36 mouse cellular contexts compared by ENCODE assay signal in genomic region chr10:94343581-94343980, GRCm38 (mm10). TPM values are rescaled to one million over a fixed set of nuclear protein-coding genes. Genes with fewer than 3 reads are reported as not detected.
DNase-seq lines count a peak whose midpoint lies in the region; TF ChIP-seq lines count a peak whose summit lies in the region.
"Had no signal": no experiment of that assay in that cellular context is flagged by ENCODE, and none has a peak within 500 bp of the region (broad histone marks: within the 10 kb centered on the region; RNA-seq: fewer than 3 reads in every experiment).

No protein-coding gene starts in this region.

- WGBS in heart, adult 2 months, result 75% methylated on average over 7 of the region's 7 CpGs
- 86% methylated on average over 7 of the region's 7 CpGs for WGBS in midbrain, embryonic 10.5 days

- no peak overlapping the region for H3K9ac ChIP-seq in heart, adult 2 months (ENCODE audit: low read depth, low read length)
- H3K9ac ChIP-seq: heart, embryonic 15.5 days; kidney, embryonic 15.5 days; limb, embryonic 13.5 days; liver, embryonic 12.5 days; liver, postnatal 0 days; midbrain, embryonic 12.5 days; neural tube, embryonic 12.5 days had no signal

- intact Hi-C loops in heart, adult 2 months (cut with DNase I), result no loop called here
- intact Hi-C loops in left cerebral cortex, postnatal 36 days (cut with DNase I), result no loop called here

- H3K27me3 ChIP-seq in heart, adult 2 months (ENCODE audit: control insufficient read depth, insufficient read depth, low read length), result no peaks in the 10 kb centered on the region
- H3K27me3 ChIP-seq in midbrain, embryonic 10.5 days (ENCODE audit: low read depth, poor library complexity, severe bottlenecking), result no peaks in the 10 kb centered on the region
- H3K27me3 ChIP-seq: heart, embryonic 15.5 days; kidney, embryonic 15.5 days; limb, embryonic 13.5 days; midbrain, embryonic 12.5 days; neural tube, embryonic 12.5 days had no signal

- TF ChIP-seq CTCF in heart, adult 2 months (IDR thresholded peaks at IDR 0.05), result no peak

- no peak for TF ChIP-seq POLR2A in heart, adult 2 months (IDR thresholded peaks at IDR 0.05; ENCODE audit: insufficient read depth, low read depth, low read length)

- H3K4me1 ChIP-seq in heart, adult 2 months (ENCODE audit: control insufficient read depth, insufficient read depth, low read length), result no peaks in the 10 kb centered on the region
- peaks cover 8% of the 10 kb centered on the region for H3K4me1 ChIP-seq in midbrain, embryonic 10.5 days
- H3K4me1 ChIP-seq: kidney, embryonic 15.5 days; midbrain, embryonic 12.5 days; neural tube, embryonic 12.5 days had no signal

- H3K4me3 ChIP-seq in heart, adult 2 months, result no peak overlapping the region
- H3K4me3 ChIP-seq in midbrain, embryonic 10.5 days, result no peak overlapping the region
- H3K4me3 ChIP-seq: gastrocnemius, adult 2 months; heart, embryonic 15.5 days; kidney, embryonic 15.5 days; limb, embryonic 13.5 days; liver, embryonic 12.5 days; midbrain, embryonic 12.5 days; myocyte; neural tube, embryonic 12.5 days had no signal

- H3K79me2 ChIP-seq in heart, adult 2 months (replicated peaks; ENCODE audit: control insufficient read depth, insufficient read depth, low read length), result no peaks in the 10 kb centered on the region

- DNase-seq in heart, adult 11 months, result peak; percentile 51
- no peak for DNase-seq in heart, adult 2 months
- peak; percentile 37 to 48 for DNase-seq in right cerebral cortex, postnatal 10 days (ENCODE audit: low spot score in 2 of 2)
- no peak for DNase-seq in right cerebral cortex, postnatal 14 days
- DNase-seq in left cerebral cortex, postnatal 36 days (ENCODE audit: low spot score in 2 of 2), result peak; percentile 29 to 30
- no peak for DNase-seq in midbrain, embryonic 10.5 days (ENCODE audit: low spot score)
- DNase-seq in urinary bladder, postnatal 25 days (ENCODE audit: low spot score), result no peak
- DNase-seq: adrenal gland, postnatal 25 days; cerebellum, adult 8-10 months; cerebellum, postnatal 25 days; gastrocnemius, adult 2 months; kidney, adult 18-20 months; kidney, postnatal 25 days; liver, postnatal 0 days; lung, postnatal 36 days had no signal

- H3K36me3 ChIP-seq in heart, adult 2 months (ENCODE audit: control insufficient read depth, insufficient read depth, low read length), result no peaks in the 10 kb centered on the region
- no peaks in the 10 kb centered on the region for H3K36me3 ChIP-seq in midbrain, embryonic 10.5 days
- H3K36me3 ChIP-seq: heart, embryonic 15.5 days; kidney, embryonic 15.5 days; limb, embryonic 13.5 days; liver, embryonic 12.5 days; midbrain, embryonic 12.5 days; neural tube, embryonic 12.5 days had no signal

- TF ChIP-seq EP300 in heart, adult 2 months (IDR thresholded peaks at IDR 0.05; ENCODE audit: insufficient read depth, low read depth, low read length), result no peak

- H3K9me3 ChIP-seq in midbrain, embryonic 10.5 days (replicated peaks), result no peaks in the 10 kb centered on the region
- H3K9me3 ChIP-seq: heart, embryonic 15.5 days; kidney, embryonic 15.5 days; limb, embryonic 13.5 days; liver, embryonic 12.5 days; midbrain, embryonic 12.5 days; neural tube, embryonic 12.5 days had no signal

- H3K27ac ChIP-seq in heart, adult 2 months, result no peak overlapping the region
- no peak overlapping the region for H3K27ac ChIP-seq in midbrain, embryonic 10.5 days (replicated peaks)
- H3K27ac ChIP-seq: gastrocnemius, adult 2 months; heart, embryonic 15.5 days; kidney, embryonic 15.5 days; limb, embryonic 13.5 days; liver, embryonic 12.5 days; midbrain, embryonic 12.5 days; neural tube, embryonic 12.5 days had no signal

RNA-seq across cellular contexts. Expression of gene Tmcc3, which starts 31.8 kb away (rescaled TPM):
- total RNA-seq in heart, adult 2 months (2021), result 10 to 100 TPM; 29.8 to 35.1 TPM
- polyA plus RNA-seq in heart, adult 2 months (2012; rRNA removed), result 15.3 and 26.8 TPM in 2 replicates
- 10 to 100 TPM; 23.2 to 24.5 TPM for total RNA-seq in left cerebral cortex, postnatal 36 days (2021)
- polyA plus RNA-seq in midbrain, embryonic 10.5 days (2016; fragmentation: Nextera tagmentation; extraction: Ambion mirVana), result 2.9 and 3.0 TPM in 2 replicates

RNA-seq across cellular contexts. Expression of gene Gm4792, which starts 45.1 kb away (rescaled TPM):
- not detected for total RNA-seq in heart, adult 2 months (2021)
- not detected in 2 replicates for polyA plus RNA-seq in heart, adult 2 months (2012; rRNA removed)
- not detected for total RNA-seq in left cerebral cortex, postnatal 36 days (2021)
- polyA plus RNA-seq in midbrain, embryonic 10.5 days (2016; fragmentation: Nextera tagmentation; extraction: Ambion mirVana), result 0.17 TPM in 1 of 2 replicates, not detected in the other
- total RNA-seq: adrenal gland, adult 18-20 months; adrenal gland, postnatal 25 days; gastrocnemius, adult 2 months; gastrocnemius, postnatal 36 days; heart, adult 8-10 months; heart, postnatal 25 days; layer of hippocampus, adult 18-20 months; layer of hippocampus, postnatal 10 days; megakaryocyte, adult 5-6 weeks; midbrain, postnatal 0 days had no signal
- polyA plus RNA-seq: embryonic facial prominence, embryonic 11.5 days; forebrain, embryonic 16.5 days; heart, embryonic 15.5 days; intestine, embryonic 14.5 days; kidney, embryonic 15.5 days; limb, embryonic 13.5 days; liver, embryonic 12.5 days; liver, postnatal 0 days; lung, embryonic 16.5 days; myocyte; testis, adult 2 months; thymus, postnatal 0 days had no signal

Comparison
In these comparisons a context has a peak if more than half of its experiments do, and no peak if none do; other contexts are left out.
1. DNase-seq: peak in heart, adult 11 months (single experiment), right cerebral cortex, postnatal 10 days (2 of 2) and left cerebral cortex, postnatal 36 days (2 of 2); none in heart, adult 2 months (0 of 2), right cerebral cortex, postnatal 14 days (single experiment), midbrain, embryonic 10.5 days (single experiment) and urinary bladder, postnatal 25 days (single experiment).